Mouse (Mus musculus) adrenal gland, postnatal 36 days (tissue): ENCODE data around the gene Myh8. TPM values are rescaled to one million over a fixed set of nuclear protein-coding genes. Genes with fewer than 3 reads are reported as not detected.

ENCODE experiments used
- total RNA-seq, 2 experiments: library from RNA; stranded (reverse); gene quantifications; 2 replicates each; pipeline ENCODE4 v1.2.3; 2021

Gene Myh8
- total RNA-seq, 2 experiments from 2014 or later: not detected

Other genes with a start within 250 kb of the Myh8 start
- gene Adprm, start 224.5 kb upstream of the Myh8 start, total RNA-seq: 10 to 100 TPM; 22.3 to 22.4 TPM
- gene Sco1, start 224.5 kb upstream of the Myh8 start, total RNA-seq: 10 to 100 TPM; 21.9 to 22.4 TPM
- under 1 TPM; 0.03 to 0.07 TPM for gene Myh3, start 198.8 kb upstream of the Myh8 start, total RNA-seq
- gene Myh2, start 106.1 kb upstream of the Myh8 start, total RNA-seq: under 1 TPM in 1 of 2 experiments, not detected in 1; 0.20 TPM
- under 1 TPM; 0.10 to 0.20 TPM for gene Myh1, start 77.1 kb upstream of the Myh8 start, total RNA-seq
- gene Myh4, start 39.1 kb upstream of the Myh8 start, total RNA-seq: not detected
- not detected for gene Myh13, start 44.5 kb downstream of the Myh8 start, total RNA-seq
- 10 to 100 TPM; 37.2 to 76.3 TPM for gene Gas7, start 178.3 kb downstream of the Myh8 start, total RNA-seq